In the genomic region with DNA sequence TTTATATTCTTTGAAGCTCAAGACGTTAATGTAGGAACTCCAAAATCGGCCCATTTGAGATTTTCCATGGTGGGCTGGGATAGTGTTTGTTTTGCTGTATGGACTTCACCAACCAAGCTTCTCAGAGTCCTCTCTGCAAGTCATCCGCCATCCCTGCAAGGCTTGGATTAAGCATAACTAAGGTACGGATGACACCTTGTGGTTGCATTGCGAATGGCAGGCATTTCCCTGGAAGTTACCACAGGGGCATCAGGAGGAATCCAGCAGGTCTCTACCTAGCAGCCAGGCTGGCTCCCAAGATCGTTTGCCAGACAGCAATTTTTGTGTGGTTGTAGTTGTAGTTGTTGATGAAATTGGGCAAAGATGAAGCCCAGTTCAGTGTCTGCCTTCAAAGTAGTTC, we compare ENCODE assay signal across 8 mouse cellular contexts. TPM values are rescaled to one million over a fixed set of nuclear protein-coding genes. Genes with fewer than 3 reads are reported as not detected.
DNase-seq lines count a peak whose midpoint lies in the region; ATAC-seq and TF ChIP-seq lines count a peak whose summit lies in the region.
"Had no signal": no experiment of that assay in that cellular context is flagged by ENCODE, and none has a peak within 500 bp of the region (broad histone marks: within the 10 kb centered on the region; RNA-seq: fewer than 3 reads in every experiment).

No protein-coding gene starts in this region.

- H3K9ac ChIP-seq in forebrain, embryonic 12.5 days, result no peak overlapping the region

- no peak for ATAC-seq in Patski
- ATAC-seq in forebrain, embryonic 12.5 days (ENCODE audit: low FRiP score), result peak; percentile 57
- peak; percentile 65 to 68; a peak in 3 of 4 replicates for ATAC-seq in hematopoietic stem cell, adult 5-6 weeks (replicated peaks in 1 of 2; ENCODE audit: insufficient read depth in 1 of 2, low FRiP score in 2 of 2, low TSS enrichment in 1 of 2, low read depth in 1 of 2, poor library complexity in 2 of 2, severe bottlenecking in 2 of 2)

- H3K9me3 ChIP-seq in forebrain, embryonic 12.5 days, result no peaks in the 10 kb centered on the region

- H3K27ac ChIP-seq in forebrain, embryonic 12.5 days, result no peak overlapping the region
- H3K27ac ChIP-seq: macrophage had no signal

- H3K4me2 ChIP-seq in forebrain, embryonic 12.5 days, result no peak overlapping the region

- peaks cover 51% of the 10 kb centered on the region for H3K27me3 ChIP-seq in Patski
- peaks cover 52% of the 10 kb centered on the region for H3K27me3 ChIP-seq in forebrain, embryonic 12.5 days

- H3K36me3 ChIP-seq in forebrain, embryonic 12.5 days (replicated peaks), result no peaks in the 10 kb centered on the region

- CTCF ChIA-PET in Patski (lab: Charles Lee), result interaction anchor here (0.8 to 3.1 kb wide), 17 partner anchors 8 to 502 kb away, joined by 3 to 52 read pairs (median 4); no protein-coding TSS in a partner anchor

- H3K4me3 ChIP-seq in forebrain, embryonic 12.5 days (replicated peaks), result no peak overlapping the region

- in situ Hi-C loops in Patski (cut with MboI; ENCODE audit: low pct_unique_long_range_greater_than_20kb), result loop anchor here (5.0 kb wide), 1 partner anchor 463 kb away; no protein-coding TSS in a partner anchor

- peak; percentile 92 for TF ChIP-seq CTCF in Patski (IDR thresholded peaks at IDR 0.05)

- POLR2A ChIA-PET in Patski (lab: Charles Lee), result interaction anchor here (0.8 kb wide), 1 partner anchor 101 kb away, joined by 3 read pairs; no protein-coding TSS in a partner anchor

- no peak for DNase-seq in Patski (ENCODE audit: low read depth, low spot score)
- DNase-seq in c-Kit-positive CD71-negative TER-119-negative erythroid progenitor cells, embryonic 14.5 days (ENCODE audit: low read depth), result peak; percentile 52
- peak; percentile 95 to 97 for DNase-seq in layer of hippocampus, postnatal 10 days (ENCODE audit: low spot score in 2 of 2)
- peak; percentile 73 to 88 for DNase-seq in lung, postnatal 4 days
- peak; percentile 71 for DNase-seq in skeletal muscle tissue, adult 2 months (ENCODE audit: low read depth, low spot score)

- 6% methylated on average over 6 of the region's 6 CpGs for WGBS in forebrain, embryonic 12.5 days

- H3K4me1 ChIP-seq in forebrain, embryonic 12.5 days, result peaks cover 11% of the 10 kb centered on the region

RNA-seq across cellular contexts. Expression of a gene that starts 2.0 kb away (rescaled TPM):
- polyA plus RNA-seq in Patski (2021), result not detected
- 0.54 and 0.60 TPM in 2 replicates for polyA plus RNA-seq in forebrain, embryonic 12.5 days (2016; fragmentation: Nextera tagmentation; extraction: Ambion mirVana)
- not detected in 2 replicates for total RNA-seq in hematopoietic stem cell, adult 5-6 weeks (2017)
- total RNA-seq in layer of hippocampus, postnatal 10 days (2021), result 1 to 10 TPM; 5.8 to 7.1 TPM
- polyA plus RNA-seq: macrophage had no signal

RNA-seq across cellular contexts. Expression of a gene that starts 18.1 kb away (rescaled TPM):
- polyA plus RNA-seq in Patski (2021), result 0.72 TPM
- 7.1 and 7.2 TPM in 2 replicates for polyA plus RNA-seq in forebrain, embryonic 12.5 days (2016; fragmentation: Nextera tagmentation; extraction: Ambion mirVana)
- total RNA-seq in hematopoietic stem cell, adult 5-6 weeks (2017), result 0.10 TPM in 1 of 2 replicates, not detected in the other
- total RNA-seq in layer of hippocampus, postnatal 10 days (2021), result 1 to 10 TPM; 7.7 to 8.7 TPM
